Mouse (Mus musculus) ovary, postnatal 14 days (tissue): ENCODE results near the gene Ddx51.
A peak's percentile ranks its signal among the peaks of the same experiment; 100 is the strongest.

Source experiments
- DNase-seq: peaks from one replicate; pipeline ENCODE4 v3.0.0; 2022; ENCODE audit warnings: low spot score

Gene Ddx51

DNA sequence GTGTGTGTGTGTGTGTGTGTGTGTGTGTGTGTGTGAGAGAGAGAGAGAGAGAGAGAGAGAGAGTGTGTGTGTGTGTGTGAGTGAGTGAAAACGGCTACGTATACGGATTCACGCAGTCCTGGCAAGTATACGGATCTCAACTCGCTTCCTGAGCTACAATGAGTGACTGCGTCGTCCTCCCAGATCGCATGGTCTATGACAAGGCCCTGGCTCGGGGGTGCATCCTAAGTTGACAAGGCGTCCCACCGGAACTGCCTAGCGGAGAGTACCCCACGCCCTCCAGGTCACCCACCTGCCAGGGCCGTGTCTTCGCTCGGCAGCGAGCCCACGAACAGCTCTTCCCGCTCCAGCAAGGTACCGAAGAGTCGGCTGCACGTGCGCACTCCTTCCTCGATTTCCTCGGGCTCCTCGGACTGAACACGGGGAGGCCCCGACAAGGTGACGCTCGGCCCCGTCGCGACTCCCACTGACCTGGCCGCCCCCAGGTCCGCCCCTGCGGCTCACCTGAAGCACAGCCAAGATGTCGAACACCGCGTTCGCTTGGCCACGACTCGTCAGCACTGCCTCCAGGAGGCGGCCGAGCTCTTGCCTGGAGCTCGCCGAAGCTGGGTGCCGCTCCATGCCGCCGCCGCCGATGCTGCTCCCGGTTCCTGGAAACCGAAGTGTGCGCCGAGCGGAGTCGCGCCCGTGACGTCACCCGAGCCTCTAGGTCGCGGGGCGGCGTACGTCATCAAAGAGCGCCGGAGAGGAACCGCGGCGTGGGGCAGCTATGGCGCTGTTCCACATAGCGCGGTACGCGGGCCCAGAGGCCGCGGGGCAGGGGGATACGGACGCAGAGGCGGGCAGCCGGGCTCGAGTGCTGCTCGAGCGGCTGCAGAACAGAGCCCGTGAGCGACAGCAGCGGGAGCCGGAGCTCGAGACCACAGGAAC is at the start of gene Ddx51, which contains the start of gene Noc4l:
Gene Ddx51, plus strand, starts transcription at position 733 of the 930 bp plus-strand sequence.
Gene Noc4l, minus strand, starts transcription at position 699 of the 930 bp plus-strand sequence.
- DNase-seq, result peak; percentile 98

DNA sequence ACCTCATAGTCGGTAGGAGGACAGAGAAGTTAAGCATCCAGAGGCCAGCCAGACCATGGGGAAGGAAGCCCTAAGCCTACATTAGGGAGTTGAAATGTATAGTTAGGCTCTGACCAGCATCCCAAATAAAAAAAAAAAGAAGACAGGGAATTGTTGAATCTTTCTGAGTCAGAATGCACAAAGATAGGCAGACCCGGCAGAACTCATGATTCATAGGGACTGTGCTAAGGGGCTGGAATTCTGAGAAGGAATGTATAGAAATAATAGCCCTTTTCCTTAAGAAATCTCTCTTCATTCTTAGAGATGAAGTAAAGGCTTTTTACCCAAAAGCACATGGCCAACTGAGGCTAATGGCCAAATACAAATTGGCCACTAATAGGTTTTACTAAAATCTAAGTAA is 48.9 kb upstream of the Ddx51 start:
- DNase-seq, result no peak

DNA sequence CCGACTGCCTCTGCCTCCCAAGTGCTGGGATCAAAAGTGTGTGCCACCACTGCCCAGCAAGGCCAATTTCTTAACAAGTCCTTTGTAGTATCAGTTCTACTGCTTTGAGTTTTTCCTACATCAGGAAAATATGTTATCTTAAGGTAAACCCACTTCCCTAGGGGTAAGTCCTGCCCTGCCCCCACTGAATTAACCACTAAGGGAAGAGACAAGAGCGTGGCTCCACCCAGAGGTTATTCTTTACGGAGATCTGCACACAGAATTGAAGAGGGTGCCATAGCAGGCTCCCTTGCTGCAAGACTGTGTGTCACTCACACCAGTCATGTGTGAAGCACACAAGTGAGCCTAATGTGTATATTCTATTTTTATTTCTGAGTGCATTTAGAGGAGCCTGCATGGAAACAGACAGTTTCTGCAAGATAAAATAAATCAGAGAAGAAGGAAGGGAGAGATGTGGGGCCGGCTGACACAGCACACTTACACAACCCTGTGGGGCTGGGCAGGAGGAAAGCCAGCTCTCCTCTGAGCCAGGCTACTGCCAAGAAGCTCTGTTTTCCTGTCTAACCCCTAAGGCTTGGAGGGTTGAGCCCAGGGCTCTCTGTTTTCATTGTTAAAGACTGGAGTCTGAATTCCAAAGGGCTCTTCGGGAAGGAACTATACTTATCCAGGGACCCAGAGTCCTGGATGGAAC is 47.6 kb upstream of the Ddx51 start:
- DNase-seq, result no peak

DNA sequence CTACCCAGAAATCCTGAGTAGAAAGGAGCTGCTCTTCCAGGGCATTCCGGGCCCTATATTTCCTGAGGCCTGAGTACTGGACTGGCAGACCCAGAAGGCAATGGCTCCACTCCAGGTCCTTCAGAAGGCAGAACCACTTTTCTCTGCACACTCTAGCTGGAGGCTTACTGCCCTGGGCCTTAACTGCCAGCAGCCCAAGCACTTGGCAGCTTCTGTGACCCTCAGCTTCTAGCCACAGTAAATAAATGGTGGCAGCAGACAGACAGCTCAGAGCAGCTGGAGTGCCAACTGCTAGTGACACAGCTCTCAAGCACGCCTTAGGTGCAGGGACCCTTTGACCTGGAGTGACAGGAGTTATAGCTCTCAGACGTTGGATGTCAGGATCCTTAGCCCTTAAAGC is 45.5 kb upstream of the Ddx51 start:
- DNase-seq, result no peak

DNA sequence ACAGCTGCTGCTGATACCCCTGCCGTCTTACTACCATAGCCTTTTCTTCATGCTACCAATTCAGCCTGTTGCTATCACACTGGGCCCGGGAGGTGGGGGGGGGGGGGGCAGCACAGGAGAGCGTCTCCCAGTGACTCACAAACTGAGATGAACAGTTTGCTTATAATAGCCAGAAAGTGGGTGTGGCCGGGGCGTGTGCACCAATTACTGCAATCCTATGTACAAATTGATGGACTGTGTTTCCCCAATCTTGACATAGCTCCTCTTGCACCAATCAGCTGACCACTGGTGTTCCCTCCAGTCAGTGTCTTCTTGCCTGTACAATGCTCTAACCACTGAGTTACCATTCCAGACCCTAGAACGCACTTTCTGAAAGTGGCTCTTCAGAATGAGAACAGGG is 44.9 kb upstream of the Ddx51 start:
- DNase-seq, result no peak

DNA sequence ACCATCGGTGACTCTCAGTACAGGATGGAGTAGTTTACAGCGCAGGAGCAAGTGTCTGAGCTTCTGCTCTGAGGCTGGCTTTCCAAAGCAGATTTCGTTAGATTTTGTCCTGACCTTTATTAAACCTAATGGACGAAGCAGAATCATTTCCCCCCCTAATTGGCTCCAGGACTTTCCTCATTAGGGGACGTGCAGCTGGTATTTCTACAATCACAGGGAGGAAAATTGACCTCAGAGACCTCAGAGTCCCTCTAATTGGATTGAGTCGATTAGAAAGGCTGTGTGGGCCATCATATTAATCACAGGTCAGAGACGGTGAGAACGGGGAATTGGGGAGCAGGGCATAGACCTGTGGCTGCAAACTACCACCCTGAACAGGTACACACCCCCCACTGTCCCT is 44.3 kb upstream of the Ddx51 start:
- DNase-seq, result no peak

DNA sequence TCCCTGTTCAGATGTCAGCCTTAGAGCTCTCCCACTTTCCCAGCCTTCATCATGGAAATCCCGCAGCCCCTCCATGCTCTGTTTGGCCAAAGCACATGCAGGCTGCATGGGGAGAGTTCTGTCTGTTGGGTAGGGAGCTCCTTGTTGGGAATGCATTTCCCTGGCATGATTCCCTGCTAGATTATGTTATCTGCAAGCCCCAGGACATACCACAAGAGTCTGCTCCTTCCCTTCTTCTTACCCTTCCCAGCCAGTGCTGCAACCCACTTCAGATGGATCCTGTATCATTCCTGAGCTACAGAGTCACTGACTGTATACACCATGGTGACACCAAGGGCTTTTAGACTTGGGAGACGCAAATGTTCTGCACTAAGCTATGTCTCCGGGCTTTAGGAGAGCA is 43.8 kb upstream of the Ddx51 start:
- no peak for DNase-seq

DNA sequence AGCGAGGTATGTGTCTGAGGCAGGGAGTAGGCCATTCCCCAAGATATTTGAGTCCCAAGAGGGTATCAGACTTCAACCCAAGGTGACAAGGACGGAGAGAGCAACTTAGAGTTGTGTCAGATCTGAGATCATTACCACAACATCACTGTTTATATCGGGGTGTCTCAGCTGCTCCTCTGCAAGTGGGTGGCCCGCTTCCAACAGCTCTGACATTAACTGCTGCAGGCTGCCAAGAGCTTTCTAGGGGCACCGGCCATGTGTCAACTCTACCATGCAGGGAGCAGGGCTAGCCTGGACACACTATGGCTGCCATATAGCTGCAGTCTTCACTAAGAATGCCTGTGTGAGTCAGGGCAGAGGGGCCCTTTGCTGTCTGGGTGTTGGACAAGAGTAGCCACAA is 43.4 kb upstream of the Ddx51 start:
- DNase-seq, result no peak

DNA sequence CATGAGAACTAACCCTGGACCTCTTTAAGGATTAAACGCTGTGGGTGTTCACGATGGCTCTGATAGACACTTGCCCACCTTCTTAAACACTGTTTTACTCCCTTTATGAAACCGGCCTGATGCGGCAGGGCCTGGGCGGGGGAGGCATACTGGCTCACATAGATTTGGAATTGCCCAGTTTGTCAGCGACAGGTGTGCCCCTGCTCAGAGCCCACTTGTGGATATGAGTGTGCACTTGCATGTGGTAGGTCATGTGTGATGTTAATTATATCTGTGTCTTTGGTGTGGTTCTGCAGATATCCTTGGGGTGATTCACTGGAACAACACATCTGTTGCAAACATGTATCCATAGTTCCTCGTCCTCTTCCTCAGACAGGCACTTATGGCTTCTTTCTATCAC is 42.8 kb upstream of the Ddx51 start:
- DNase-seq, result no peak

DNA sequence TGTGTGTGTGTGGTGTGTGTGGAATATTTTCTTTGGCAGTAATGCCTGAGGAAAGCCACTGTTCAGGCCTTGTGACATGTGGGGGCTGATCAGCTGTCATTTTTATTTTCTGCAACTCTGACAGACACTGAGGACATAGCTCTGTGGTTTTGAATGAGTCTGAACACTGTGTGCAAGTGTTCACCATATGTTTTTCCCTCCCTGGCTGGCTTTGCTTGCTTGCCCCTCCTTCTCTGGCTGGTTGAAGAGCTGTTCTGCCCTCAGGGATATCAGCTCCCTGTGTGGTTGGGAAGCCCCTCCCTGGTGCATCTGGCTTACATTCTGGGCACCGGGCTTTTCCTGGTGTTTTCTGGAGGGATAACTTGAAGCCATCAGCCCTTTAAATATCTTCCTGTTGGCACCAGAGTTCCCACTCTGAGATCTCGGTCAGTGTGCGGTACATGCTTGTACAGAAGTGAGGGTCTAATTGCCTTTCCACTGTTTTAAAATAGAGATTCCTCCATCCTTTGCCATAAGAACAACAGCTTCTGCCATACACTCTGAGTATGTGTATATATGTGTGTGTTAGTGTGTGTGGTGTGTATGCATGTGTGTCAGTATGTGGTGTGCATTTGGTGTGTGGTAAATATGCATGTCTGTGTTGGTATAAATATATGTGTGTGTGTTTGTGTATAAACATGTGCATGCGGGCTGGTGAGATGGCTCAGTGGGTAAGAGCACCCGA is 41.7 kb upstream of the Ddx51 start:
- DNase-seq, result no peak

DNA sequence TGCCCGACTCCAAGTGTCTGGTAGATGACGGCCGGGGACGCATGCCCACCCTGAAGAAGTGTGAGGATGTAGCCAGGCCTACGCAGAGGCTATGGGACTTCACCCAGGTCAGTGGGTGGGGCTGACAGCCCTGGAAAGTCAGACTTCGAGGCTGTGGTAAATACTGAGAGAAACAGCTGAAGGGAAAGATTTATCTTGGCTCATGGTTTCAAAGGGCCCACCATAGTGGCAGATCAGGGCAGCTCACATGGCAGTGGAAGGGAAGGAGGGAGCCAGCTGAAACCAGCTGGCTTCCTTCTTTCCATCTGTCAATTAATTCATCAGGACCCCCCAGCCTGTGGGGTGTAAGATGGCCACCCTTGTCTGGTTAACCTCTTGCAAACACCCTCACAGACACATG is 34.0 kb upstream of the Ddx51 start:
- no peak for DNase-seq

DNA sequence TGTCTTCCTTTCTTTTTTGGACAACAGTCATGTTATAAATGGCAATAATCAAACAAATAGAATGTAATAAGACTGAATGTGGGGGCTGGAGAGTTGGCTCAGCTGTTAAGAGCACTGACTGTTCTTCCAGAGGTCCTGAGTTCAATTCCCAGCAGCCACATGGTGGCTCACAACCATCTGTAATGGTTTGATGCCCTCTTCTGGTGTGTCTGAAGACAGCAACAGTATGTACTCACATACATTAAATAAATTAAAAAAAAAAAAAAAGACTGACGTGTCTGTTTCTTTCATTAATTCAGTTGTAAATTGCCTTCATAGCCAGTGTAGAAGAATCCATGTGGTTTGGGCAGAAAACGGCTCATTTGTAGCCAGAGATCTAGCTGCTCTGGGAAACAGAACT is 28.9 kb upstream of the Ddx51 start:
- DNase-seq, result no peak

DNA sequence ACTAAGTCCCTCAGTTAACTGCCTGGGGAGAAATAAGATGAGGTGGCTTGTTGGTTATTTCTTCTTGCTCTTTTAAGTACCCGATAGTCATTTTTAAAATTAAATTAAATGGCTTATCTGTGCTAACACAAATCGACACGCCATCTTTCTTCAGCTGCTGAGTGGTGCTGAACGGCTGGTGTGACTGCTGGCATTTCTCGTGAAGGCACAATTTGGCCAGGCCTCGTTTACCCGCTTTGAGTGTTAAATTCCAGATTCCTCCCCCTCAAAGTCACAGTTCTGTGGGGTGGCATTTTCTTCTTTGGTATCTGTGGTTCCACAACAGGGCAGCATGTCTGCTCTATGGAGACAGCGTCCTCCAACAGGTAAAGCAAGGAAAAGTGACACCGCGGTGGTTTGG is 25.9 kb upstream of the Ddx51 start:
- DNase-seq, result no peak

DNA sequence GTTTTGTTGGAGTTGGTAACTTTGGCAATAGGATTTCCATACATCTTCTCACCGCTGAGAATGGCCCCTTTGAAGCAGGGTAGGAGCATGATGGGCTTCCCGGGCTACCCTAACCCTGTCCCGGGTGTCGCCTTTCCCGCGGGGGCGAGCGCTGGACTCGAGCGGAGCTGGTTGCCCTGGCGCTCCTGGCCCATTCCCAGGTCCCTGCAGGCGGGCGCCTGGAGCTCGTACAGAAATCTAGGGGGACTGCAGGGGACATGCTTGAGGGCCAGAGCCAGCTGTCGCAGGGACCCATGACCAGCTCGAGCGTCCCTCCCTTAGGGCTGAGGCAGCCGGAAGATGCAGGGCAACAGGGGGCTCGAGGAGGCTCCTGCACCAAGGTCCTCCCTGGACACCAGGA is 25.1 kb upstream of the Ddx51 start:
- no peak for DNase-seq

DNA sequence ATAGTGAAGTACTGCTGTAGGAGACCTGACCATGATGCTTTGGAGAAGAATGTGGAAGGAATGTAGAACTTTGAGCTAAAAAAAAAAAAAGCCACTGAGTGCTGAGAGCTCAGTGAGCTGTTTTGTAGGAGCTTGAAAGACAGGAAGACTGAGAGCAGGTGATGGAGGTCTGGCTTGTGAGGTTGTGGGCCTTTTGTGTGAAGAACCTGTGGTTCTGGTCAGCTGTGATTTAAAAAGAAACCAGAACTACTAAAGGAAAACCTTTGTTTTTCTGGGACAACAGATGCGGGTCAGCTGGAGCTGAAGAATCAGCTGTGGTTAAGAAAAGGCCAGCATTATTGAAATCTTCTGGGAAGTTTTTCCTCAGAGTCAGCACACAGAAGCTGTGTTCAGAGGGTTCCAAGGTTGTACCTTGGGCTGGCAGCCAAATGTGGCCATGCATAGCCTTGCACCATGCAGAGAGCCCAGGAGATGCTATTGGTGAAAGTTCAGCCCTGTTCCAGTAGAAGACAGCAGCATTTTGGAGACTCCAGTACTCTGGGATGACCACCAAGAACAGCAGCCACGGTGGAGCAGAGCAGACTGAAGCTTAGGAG is 23.6 kb upstream of the Ddx51 start:
- DNase-seq, result no peak

DNA sequence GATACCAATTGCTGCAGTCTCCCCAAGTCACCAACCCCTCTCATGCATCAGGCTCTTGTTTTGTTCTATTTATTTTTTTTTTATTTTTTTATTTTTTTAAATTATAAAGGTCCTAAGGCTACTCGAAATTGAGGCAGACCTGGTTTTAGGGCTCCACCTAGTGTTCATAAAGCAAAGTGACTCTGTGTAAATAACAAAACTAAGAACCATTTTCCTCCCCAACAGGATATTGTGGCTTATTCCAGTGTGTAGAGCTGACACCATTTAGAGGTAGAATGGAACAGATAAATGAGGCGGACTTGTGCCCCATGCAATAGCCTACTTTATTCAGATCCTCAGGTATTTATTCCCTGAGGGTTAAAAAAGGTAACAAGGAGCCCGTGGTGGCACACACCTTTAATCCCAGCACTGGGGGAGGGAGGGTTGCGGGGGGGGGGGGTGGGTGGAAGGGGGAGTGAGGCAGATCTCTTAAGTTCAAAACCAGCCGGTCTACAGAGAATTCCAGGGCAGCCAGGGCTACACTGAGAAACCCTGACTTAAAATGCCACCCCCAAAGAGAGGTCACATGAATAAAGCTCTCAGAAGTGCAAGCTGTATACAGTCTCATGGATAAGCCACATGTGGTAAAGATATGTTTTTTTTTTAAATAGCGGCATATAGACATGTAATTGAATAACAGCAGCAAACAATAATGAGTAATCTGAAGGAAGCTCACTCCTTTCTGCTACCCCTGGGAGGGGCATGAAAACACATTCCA is 17.1 kb upstream of the Ddx51 start:
- no peak for DNase-seq

DNA sequence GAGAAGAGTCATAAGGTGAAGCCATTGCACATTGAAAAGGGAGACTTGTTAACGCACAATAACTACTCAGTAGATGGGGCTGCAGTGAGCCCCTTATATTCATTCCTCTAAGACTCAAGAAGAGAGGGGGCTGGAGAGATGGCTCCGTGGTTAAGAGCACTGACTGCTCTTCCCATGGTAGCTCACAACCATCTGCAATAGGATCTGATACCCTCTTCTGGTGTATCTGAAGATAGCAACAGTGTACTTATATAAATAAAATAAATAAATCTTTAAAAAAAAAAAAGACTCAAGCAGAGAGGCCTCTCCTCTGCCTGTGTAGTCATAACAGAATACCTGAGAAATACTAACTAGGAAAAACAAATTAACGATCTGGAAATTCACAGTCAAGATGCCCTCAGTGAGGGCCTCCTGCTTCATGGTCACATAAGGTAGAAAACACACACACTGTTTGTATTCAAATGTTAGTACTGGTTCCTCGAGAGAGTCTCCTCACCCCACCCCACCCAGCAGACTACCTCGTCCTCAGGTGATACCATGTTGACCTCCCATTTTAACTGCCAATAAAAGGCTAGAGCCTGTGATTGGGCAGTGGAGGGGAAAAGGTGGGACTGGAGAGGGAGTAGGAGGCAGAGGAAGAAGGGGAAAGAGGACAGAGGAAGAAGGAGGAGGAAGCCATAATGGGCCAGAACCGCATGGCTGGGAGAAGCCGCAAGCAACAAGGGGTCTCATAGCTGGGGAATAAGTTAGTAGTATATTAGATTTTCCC is 14.8 kb upstream of the Ddx51 start:
- DNase-seq, result no peak

DNA sequence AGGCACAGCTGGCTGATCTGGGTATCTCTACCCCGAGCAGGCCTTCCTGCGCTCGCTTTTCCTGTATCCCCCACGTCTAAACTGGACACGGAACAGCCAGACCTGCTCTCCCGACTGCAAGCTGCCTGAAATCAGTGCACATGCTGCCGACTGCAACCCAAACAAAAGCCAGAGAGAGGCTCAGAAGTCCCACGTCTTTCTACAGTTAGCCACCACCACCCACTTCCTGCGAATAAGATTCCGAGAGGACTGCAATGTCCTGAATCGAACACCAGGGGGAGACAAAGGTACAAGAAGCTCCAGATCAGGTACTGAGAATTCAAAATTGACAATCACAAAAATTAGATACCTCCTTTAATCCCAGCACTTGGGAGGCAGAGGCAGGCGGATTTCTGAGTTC is 13.8 kb upstream of the Ddx51 start:
- DNase-seq, result peak; percentile 50

DNA sequence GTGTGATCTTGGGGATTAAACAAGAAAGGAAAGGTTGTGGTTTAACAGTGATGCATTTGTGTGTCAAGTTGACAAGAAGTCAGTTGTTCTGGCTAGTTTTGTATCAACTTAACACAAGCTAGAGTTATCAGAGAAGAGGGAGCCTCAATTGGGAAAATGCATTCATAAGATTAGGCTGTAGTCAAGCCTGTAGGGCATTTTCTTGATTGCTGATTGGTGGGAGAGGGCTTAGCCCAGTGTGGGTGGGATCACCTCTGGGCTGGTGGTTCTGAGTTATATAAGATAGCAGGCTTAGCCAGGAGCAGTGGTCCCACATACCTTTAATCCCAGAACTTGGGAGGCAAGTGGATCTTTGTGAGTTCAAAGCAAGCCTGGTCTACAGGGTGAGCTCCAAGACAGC is 6.9 kb upstream of the Ddx51 start:
- no peak for DNase-seq

DNA sequence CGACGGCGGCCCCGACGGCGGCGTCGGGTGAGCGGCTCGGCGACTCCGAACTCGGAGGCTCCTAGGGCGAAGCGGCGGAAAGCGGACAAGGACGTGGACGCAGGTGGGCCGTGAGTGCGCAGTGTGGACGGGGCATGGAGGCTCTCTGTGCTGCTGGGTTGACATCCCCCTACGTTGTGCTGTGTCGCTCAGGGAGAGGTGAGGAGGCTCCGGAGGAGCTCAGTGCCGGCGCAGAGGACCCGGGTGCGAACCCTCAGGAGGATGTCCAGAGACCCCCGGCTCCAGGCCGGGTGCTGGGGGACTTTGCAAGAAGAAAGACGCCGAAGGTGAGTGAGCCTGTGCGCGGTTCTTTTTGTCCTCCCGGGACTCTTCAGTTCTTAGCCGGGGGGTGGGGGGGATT is 435 bp downstream of the Ddx51 start:
- no peak for DNase-seq

DNA sequence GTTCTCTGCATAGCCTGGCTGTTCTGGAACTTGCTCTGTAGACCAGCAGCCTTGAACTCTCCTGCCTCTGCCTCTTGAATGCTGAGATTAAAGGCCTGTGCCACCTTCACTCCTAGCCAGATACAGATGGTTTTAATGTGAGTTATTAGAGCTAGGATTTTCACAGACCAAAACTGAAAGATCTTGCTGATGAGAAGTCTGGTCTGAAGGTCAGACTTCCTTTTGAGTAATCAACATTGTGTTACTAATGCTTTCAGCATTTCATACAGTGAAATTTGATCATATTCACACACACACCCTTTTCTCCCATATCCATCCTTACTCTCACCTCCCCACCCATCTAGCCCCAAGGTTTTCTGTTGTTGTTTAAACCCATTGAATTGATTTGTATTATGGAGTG is 6.4 kb downstream of the Ddx51 start:
- no peak for DNase-seq
